Comparison of ENCODE assay signal across 18 mouse cellular contexts in the genomic region with DNA sequence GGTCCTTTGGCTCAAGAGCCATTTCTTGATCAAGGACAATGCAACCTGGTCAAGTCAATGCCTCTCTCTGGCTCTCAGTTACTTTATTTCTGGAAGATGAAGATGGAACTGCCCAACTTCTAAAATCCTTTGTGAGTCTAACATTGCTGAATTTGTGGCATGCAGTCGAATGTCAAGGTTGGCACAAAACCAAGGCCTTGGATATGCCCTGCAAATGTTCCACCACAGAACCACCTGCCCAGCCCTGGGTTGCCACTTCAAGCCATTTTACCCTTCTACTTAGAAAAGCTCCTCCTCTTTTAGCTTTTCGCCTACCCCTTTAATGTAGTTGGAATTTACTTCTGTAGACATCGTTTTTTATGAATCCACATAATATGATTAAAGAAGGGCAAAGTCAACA.
DNase-seq lines count a peak whose midpoint lies in the region.
"Had no signal": no experiment of that assay in that cellular context is flagged by ENCODE, and none has a peak within 500 bp of the region (broad histone marks: within the 10 kb centered on the region; RNA-seq: fewer than 3 reads in every experiment).

No protein-coding gene starts in this region.

- DNase-seq in adrenal gland, postnatal 14 days = peak; percentile 8
- DNase-seq in adrenal gland, adult 18-20 months (ENCODE audit: low spot score in 2 of 2) = no peak
- DNase-seq in cerebellum, adult 11-12 months = peak; percentile 26
- peak; percentile 49 for DNase-seq in cerebellum, adult 9-11 months
- DNase-seq in MN1 (ENCODE audit: low spot score) = no peak
- no peak for DNase-seq in lung, adult 18-20 months
- DNase-seq in gastrocnemius, adult 18-20 months (ENCODE audit: low spot score) = no peak
- DNase-seq: gastrocnemius, postnatal 25 days; heart, adult 11 months; heart, postnatal 4 days; kidney, postnatal 14 days; layer of hippocampus, adult 9-11 months; lung, embryonic 14.5 days; lung, postnatal 14 days; midbrain, embryonic 14.5 days; retina, postnatal 1 day; right cerebral cortex, postnatal 14 days; thymus, postnatal 4 days had no signal

Comparison
In these comparisons a context has a peak if more than half of its experiments do, and no peak if none do; other contexts are left out.
1. DNase-seq: peak in adrenal gland, postnatal 14 days (single experiment), cerebellum, adult 11-12 months (single experiment) and cerebellum, adult 9-11 months (single experiment); none in adrenal gland, adult 18-20 months (0 of 2), MN1 (single experiment), lung, adult 18-20 months (0 of 2) and gastrocnemius, adult 18-20 months (single experiment).